Mouse (Mus musculus) lung, postnatal 4 days (tissue): ENCODE results near the gene Mitf.
A peak's percentile ranks its signal among the peaks of the same experiment; 100 is the strongest.

Source experiments
- DNase-seq, 2 experiments: peaks; one replicate each; pipeline ENCODE4 v3.0.0; 2021

Mitf gene

DNA sequence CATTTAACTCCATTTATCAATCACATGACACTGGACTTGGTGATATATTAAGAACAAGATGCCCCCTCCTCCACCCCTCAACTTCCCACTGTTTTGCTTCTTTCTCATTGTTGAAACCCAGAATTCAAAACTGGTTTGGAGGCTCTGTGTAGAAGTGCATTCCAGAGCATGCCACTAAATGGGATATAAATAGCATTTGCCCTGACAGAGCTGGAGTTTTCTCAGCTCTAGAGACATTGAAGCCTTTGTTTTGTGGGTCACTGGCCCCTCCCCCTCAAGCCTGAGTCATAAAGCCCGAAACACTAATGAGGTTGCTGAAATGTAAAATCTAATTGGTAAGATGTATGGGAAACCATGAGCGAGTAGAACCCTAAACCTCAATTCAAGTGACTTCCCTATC, 76.6 kb downstream of the Mitf start:
- no peak for DNase-seq

DNA sequence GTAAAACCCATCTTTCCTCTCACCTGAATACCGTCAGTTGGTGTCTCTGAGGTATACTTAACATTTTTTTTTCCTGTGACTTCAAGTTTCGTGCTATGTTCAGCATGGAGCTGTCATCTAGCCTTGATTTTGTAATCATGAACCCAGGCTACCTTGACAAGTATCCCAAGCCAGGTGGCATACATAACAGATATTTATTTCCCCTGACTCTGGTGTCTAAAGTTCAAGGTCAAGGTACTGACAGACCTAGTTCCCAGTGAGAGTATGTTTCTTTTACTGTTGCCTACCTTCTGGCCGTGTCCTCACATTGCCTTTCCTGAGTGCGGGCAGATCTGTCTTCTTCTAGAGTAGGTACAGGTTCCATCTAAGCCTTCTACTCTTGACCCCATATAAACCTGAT, 78.1 kb downstream of the Mitf start:
- DNase-seq: no peak

DNA sequence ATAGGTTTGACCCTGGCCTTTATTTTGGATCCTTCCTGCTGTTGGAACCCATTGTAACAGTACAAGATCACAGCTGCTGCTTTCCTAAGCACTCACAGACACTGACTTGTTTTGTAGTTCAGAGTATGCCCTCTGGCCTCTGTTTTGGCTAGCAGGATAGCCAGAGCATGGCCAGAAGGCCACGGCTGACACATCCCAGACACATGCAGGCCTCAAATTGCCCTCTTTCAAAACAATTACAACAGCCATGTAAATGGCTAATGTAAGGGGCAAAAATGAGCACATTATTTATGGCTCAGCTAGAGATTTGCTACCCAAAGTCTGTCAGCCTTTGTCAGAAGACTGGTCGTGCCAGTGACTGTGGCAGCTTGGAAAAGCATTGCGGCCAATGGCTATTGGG, 78.8 kb downstream of the Mitf start:
- no peak for DNase-seq

DNA sequence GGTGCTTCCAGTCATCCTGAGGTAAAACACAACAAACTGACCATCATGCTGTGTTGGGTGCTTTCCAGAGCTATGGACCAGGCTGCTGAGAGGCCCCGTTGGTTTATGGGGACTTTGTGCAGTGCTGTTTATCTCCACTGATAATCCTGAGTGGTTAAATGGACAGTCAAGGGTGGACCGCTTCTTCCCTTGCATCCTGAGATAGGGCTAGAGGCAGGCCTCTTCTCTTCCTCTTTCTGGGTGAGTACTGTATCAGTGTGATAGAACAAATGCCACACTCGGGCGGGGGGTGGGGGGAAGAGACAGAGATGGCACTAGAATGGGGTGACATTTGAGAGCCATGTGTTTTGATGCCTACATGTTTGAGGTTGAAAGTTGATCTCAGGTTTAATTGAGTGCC, 81.0 kb downstream of the Mitf start:
- no peak for DNase-seq

DNA sequence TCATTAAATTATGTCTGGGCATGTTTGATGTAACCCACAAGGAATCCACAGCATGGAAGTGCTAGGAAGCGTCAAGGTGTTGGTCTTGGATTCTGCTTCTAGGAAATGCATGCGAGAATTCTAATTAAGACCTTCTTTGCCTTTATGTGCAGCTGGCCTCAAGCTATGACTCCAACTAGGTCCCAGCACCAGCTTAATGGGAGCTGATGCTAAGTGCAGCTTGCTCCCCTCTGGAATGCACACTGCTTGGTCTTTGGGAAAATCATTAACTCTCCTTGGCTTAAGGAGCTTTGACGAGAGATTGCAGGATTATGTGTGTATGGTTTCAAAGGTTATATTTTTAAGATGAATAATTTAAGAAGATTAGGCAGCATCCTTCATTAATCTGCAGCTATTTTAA, 81.7 kb downstream of the Mitf start:
- no peak for DNase-seq

DNA sequence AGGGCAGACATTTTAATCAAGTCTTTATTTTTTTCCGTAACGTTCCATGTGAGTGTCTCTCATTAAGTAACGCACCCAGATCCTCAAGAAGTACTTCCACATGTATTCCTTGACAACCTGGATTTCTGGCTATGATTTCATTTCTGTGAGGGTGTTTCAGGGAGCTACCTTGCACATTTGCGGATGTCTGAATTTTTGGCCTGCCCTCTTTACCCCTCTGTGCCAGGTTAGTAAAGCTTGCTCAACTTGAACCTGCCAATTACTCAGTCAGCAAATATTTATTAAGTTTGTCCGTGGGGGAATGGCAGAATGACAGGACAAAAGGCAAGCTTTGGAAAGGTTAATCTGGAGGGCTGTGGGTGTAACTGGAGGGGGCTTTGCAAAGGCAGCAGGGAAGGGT, 86.7 kb downstream of the Mitf start:
- no peak for DNase-seq

DNA sequence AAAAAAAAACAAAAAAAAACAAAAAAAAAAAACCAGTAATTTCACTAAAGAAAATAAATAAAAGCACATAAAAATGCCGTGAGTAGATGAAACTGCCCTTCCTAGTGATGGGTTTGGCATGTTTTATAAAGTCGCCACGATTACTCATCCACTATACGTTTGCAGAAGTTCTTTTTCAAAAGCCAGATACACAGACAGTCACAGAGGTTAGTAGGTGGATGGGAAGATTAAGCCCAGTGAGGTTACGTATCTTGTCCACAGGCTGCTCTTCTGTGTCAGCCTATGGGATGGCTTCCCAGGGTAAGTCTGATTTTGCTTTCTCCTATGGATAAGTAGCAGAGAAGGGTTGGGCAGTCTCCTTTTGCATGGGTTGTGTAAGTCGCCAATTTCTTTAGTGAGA, 90.3 kb downstream of the Mitf start:
- DNase-seq: no peak

DNA sequence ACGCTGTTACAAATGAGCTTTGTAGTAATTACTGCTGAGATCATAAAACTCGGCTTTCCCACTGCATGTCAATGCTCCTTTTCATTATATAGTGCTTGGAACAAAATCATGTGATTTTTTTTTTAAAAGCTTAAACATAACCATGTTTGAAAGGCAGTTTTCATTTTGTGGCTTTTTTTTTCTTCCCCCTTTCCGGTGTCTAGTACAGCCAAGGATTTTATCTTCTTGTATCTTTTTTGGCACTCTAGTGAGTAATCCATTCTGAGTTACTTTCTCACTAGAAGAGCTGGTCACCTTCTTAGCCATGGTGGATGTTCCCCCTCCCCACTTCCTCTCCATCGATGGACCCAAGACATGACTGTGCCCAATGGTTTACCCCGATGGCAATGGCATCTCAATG, 91.2 kb downstream of the Mitf start:
- DNase-seq: no peak

DNA sequence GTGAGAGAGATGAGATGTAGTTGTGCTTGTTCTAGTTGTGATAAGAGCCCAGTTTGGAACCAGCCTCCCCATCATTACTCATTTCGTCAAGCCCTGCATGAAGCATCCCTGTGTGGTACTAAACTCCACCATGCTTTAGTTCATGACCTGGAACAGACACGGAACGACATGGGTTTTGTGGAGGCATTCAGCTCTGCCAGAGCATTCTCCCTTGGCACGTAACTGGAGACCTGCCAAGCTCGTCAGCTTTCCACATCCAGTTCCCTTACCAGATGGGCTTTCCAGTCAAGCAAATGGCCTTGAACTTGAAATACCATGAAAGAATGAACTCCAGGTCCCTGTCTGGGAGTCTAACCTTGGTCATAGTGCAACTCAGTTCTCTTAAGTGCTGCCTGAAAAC, 94.7 kb downstream of the Mitf start:
- no peak for DNase-seq

DNA sequence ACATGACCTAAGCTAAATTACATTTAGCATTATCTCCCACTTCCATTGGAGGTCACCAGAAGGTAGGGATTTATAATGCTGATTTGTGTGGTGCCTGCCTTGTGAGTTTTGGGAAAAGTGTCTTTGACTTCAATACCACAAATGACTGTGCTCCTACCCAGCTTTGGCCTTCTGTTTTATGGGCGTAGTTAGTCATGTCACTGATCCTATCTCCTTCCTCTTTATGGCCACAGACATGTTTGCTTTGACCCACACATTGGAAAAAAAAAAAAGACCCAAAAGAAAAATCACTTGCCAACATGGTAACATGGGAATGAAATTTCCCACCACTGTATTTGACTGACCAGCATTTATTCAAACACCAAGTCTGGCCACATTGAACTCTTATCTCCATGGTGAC, 95.4 kb downstream of the Mitf start:
- DNase-seq: no peak

DNA sequence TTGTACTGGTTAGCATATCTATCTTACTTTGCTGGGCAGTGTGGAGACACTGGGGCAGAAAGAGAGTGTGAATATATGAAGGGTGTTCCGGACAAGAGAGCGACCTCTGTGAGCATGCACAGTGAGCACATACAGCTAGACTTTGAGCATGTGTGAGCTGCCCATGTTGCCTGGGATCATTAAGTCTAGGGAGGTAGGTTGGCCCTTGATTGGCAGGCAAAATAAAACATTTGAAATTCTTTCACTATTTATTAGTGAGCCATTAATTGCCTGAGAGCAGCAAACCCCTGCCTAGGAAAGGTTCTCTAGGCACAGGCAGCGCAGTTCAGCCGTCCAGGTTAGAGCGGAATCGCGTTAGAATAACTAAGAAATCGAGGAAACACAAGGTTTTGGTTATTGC, 107.9 kb downstream of the Mitf start:
- DNase-seq: no peak

DNA sequence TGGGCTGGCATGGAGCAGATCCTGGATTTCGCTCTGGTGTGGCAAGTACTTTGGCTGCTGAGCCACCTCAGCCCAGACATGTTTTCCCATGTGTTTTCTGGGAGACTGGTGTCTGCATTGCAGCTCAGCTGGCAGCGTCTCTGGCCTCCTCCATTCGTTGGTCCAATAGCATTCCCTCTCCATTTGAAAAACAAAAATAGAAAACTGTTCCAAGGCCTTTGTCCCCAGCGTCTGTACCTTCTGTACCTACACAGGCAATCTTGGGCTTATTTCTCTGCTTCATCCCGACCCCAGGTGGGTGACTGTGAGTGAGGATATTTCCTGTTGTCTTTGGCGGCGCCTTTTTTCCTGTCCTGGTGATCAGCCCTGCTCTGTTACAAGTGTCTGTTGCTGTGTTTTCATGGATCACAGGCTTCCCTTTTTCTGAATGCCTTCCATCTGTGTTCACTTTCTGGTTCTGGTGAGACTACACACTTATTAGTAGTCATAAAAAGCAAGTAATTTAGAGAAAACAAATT, 109.6 kb downstream of the Mitf start:
- no peak for DNase-seq

DNA sequence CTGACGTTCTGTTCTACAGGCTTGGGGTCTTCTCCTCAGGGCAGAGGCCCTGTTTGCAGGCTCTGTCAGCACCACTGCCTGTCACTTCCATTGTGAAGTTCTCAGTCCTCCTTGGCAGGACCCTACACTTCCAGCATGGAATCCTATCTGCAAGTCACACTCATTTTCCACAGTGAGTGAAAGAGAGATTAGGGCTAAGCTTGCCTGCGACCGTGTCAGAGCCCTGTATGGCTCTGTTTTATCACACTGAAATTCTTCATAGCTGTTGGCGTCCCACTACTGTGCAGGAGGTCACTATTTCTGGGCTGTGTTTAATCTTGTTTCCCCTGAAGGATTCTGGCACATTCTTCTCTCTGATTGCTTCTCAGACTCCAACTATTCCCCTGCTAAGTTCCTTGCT, 111.2 kb downstream of the Mitf start:
- no peak for DNase-seq

DNA sequence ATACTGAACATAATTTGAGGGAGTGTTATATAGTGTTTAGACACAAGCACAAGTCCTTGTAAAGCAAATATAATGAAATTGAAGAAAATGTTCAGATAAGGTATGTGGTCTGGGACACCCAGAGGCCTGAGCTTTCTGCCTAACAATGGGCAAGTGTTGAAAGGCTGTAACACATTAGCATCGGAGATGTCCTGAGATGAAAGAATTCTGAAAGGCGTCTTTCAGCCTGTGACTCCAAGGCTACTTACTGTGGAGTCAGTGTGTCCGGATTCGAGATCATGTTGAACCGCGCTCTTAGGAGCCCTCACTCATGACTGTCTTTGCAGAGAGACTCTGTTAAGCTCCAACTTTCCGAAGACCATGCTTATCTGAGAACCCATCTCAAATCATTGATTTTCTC, 111.6 kb downstream of the Mitf start:
- no peak for DNase-seq

DNA sequence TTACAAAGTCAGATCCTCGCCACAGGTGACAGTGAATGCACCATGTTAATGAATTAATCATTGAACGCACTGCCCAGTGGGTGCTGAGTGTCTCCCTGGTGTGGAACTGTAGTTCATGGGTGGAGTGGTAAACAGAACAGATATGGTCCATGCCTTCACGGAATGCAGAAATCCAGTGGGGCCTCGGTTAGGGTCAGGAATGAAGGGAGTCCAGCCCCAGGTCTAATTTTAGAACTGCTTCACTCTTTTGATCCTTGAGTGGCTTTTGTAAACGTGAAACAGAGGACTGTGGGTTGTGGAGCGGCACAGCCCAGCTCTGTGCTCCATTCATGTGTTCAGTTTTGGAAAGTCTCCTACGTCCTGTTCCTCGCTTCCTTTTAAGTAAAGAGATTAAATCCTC, 112.4 kb downstream of the Mitf start:
- no peak for DNase-seq

DNA sequence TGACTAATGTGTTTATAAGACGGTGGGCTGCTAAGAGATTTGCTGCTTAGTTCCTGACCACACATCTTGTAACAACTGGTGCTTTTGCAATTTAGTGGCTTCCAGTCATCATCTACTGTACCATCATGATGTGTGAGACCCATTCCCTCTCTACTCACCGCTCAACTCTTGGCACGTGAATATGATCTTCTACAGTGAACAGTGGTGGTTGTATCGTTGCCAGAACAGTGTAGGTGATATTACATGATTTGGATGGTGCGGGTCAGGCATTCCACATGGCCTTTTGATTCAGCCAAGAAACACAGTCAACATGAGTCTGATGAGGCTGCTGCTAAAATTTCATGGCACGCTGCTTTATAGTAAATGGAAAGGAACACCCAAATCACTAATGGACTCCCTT, 114.7 kb downstream of the Mitf start:
- DNase-seq: no peak

DNA sequence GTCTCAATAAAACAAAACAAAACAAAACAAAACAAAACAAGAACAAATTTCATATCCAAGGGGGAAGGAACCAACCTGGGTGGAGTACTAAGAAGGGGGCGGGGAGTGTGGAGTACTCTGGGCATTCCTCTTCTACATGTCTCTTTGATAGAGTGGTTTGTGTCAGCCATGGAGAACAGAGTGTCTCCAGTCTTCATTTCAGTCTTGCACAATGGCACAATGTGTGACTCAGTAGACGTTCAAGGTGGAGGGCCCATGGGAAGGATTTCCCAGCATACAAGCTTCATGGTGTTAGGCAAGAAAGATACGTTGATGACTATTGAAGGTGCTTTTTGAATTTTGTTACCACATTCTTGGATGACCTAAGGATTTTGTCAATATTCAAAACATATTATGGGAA, 117.4 kb downstream of the Mitf start:
- no peak for DNase-seq

DNA sequence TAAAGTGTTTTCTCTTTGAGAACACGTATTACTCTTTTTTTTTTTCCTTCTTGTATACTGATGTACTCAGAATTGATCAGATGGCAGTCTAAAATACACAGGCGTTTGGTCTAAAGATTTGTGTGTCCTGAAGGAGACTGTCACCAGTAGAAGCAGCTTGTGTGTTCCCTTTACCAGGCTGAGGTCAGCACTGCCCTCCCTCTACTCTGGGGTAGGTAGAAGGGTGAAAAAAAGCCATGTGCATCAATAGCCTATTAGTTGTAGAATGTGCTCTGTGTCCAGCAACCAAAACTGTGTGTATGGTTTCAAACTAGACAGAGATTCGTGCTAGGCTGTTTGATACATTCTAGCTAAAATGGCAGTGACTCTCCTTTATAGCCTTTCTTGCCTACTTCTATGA, 122.2 kb downstream of the Mitf start:
- no peak for DNase-seq

DNA sequence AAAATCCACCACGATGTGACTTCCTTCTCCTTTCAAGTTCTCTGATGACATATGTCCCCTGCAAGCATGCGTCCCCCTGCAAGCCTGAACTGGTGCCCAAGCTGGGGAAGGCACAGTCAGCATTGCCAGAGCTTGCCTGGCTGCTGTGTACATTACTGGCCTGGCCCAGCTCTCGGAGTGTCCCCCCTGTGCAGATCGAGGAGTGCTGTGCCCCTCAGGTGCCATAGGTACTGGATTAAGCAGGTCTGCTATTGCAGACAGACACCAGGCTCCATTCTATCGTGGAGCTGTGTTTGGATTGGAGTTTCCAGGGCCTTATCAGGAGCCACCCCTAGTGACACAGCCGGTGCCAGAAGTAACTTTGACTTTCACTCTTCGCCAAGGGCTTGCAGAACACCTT, 122.6 kb downstream of the Mitf start:
- DNase-seq: peak; percentile 8 to 29

DNA sequence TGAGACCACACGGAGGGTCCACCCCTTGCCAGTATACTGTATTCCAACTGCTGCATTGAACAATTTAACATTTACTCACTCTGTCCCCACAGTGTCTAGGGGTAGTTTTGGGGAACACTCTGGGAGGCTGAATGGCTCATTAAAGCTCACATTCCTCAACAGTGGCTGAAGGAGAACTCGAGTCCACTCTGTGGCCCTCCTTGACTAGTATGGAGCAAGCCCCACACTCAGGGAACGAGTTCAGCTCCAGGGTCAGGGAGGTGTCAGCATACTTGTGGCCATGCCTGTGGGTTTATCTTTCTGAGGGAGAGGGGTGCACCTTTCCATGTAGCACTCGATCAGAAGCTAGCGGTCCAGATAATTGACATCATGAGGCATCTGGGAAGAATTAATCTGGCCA, 130.3 kb downstream of the Mitf start:
- DNase-seq: peak; percentile 20 to 40

DNA sequence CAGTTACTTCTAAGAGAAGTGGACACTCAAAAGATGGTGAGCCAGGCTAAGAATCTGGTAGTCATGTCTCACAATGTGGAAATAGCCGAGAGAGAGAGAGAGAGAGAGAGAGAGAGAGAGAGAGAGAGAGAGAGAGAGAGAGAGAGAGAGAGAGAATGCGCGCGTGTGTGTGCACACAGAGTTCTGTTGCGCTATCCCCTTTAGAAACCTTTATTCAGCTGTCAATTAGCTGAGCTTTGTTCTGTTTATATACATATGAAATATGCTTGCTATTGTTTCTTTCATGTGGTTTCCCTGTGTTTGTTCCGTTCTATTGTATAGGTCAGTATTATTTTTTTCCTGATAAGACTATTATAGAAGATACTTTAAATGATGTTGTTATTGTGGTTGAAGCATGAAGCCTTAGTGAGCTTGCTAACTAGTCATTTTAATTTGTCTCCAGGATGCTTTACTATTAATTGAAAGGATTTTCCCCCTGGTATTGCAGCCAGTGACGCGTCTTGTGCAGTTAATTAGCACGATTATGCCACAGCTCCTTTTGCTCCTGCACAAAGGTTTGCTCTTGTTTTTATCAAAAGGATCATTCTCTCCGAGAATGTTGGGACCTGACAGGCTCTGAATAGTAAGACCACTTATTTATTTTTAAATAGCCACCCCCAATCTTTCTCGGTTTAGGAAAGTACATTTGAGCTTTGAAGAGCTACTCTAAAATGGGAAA, 131.2 kb downstream of the Mitf start:
- DNase-seq: no peak

DNA sequence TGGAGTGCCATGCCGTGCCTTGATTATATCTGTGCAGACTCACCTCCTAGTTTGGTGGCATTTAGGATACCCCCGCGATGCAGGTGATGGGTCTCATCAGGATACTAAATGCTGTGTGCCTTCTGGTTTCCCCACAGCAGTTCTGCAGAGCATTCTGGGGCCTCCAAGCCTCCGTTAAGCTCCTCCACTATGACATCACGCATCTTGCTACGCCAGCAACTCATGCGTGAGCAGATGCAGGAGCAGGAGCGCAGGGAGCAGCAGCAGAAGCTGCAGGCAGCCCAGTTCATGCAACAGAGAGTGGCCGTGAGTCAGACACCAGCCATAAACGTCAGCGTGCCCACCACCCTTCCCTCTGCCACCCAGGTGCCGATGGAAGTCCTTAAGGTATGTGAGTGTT, 134.1 kb downstream of the Mitf start:
- no peak for DNase-seq

DNA sequence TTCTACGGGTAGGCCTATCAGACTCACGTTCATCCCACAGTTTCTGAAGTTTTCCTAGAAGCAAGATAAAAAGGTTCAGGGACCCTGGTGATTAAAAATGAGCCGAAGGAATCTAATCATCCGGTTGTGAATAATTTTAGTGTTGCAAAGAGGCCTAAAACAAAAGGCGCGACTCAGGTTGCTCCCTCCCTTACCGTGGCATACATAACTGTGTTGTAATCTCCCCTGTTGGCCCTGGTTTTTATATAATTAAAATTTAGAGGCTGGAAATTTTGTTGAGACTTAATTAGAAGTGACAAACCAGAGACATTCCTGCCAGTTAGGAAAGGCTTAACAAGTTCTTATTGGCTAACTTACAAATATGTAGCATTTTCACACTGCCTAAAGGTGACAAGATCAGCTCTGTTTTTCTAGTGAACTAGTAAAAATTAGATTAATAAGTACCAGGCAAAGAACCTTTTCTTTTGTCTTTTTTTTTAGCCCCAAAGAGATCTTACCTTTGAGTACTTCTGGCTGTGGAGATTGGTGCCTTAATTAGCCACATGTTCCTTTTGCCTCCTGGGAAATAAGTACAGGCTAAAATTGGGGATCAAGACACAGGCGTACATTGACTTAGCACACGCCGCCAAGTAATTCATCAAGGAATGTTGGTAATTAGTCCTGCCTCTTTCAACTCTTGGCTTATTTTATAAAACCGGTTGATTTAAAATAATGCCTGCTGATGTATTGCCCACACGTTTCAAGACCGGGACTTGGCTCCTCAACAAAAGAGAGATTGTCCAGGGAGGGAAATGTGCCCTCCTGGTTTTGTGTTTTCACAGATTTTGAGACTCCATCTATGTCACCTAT, 143.4 kb downstream of the Mitf start:
- no peak for DNase-seq

DNA sequence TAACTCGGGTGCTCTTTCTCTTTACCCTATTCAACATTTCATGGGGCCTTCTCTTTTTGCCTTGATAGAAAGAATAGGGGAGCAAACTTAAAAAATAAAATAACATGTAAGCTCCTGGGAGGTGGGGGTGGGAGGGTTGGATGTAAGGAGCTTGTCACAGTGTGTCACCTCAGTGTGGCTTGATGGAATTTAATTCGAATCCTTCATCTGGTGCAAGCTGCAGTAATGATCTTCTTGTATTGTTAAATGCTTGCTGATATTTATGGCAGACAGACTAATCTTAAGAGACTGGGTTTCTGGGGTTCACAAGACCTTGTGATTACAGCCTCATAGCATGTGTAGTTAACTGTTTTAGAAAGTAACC, 144.0 kb downstream of the Mitf start:
- DNase-seq: no peak

DNA sequence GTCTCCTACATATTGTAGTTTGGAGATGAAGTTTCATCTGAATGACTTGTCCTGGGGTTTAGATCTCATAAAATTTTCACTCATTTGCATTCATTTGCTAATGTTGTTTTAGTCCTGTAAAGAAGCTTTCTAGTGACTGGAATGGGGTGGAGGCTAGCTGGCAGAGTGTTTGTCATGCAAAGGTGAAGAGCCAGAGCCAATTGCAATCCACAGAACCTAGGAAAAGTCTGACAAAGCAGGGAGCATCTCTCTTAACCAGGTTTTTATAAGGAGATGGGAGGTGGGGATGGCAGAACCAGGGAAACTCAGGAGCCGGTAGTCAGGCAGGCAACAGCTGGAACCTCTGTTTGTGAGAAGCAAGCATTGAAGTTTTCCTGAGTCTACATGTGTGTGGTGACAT, 144.9 kb downstream of the Mitf start:
- DNase-seq: no peak
